Mouse (Mus musculus): Measurements from ENCODE around the gene Sbno2.

The Sbno2 gene

GRCm38 (mm10) chr10:80105460-80105859, at the start of gene Sbno2:
Gene Sbno2 (minus strand): TSS chr10:80105571.
- no peak for DNase-seq (ENCODE audit: low read depth, low spot score)

GRCm38 (mm10) chr10:80154384-80154783, 49.0 kb upstream of the Sbno2 start:
- no peak for DNase-seq (ENCODE audit: low read depth, low spot score)

- DNase-seq (ENCODE audit: low read depth, low spot score): no peak
These were observed 48.3 kb upstream of the Sbno2 start for GRCm38 (mm10) chr10:80153713-80154112.

- no peak for DNase-seq (ENCODE audit: low read depth, low spot score)
These were observed 47.5 kb upstream of the Sbno2 start for GRCm38 (mm10) chr10:80152873-80153260.

GRCm38 (mm10) chr10:80152071-80152872, 46.9 kb upstream of the Sbno2 start:
- DNase-seq (ENCODE audit: low read depth, low spot score): peak; percentile 62

- DNase-seq (ENCODE audit: low read depth, low spot score): no peak
These were observed 46.1 kb upstream of the Sbno2 start for GRCm38 (mm10) chr10:80151211-80152034.

GRCm38 (mm10) chr10:80150226-80151210, 45.1 kb upstream of the Sbno2 start:
- DNase-seq (ENCODE audit: low read depth, low spot score): no peak

GRCm38 (mm10) chr10:80149291-80150225, 44.2 kb upstream of the Sbno2 start:
- peak; percentile 97 for DNase-seq (ENCODE audit: low read depth, low spot score)

GRCm38 (mm10) chr10:80148610-80149290, 43.4 kb upstream of the Sbno2 start:
- DNase-seq (ENCODE audit: low read depth, low spot score): peak; percentile 93

- DNase-seq (ENCODE audit: low read depth, low spot score): peak; percentile 91
These were observed 42.6 kb upstream of the Sbno2 start, which contains the start of gene Midn for GRCm38 (mm10) chr10:80147719-80148601. Gene Midn (plus strand): TSS chr10:80148272.

GRCm38 (mm10) chr10:80147146-80147718, 41.9 kb upstream of the Sbno2 start:
- DNase-seq (ENCODE audit: low read depth, low spot score): no peak

- no peak for DNase-seq (ENCODE audit: low read depth, low spot score)
These were observed 41.2 kb upstream of the Sbno2 start for GRCm38 (mm10) chr10:80146568-80147011.

- no peak for DNase-seq (ENCODE audit: low read depth, low spot score)
These were observed 40.5 kb upstream of the Sbno2 start for GRCm38 (mm10) chr10:80145896-80146295.

GRCm38 (mm10) chr10:80144864-80145838, 39.8 kb upstream of the Sbno2 start:
- peak; percentile 70 for DNase-seq (ENCODE audit: low read depth, low spot score)

GRCm38 (mm10) chr10:80144159-80144558, 38.8 kb upstream of the Sbno2 start:
- no peak for DNase-seq (ENCODE audit: low read depth, low spot score)

GRCm38 (mm10) chr10:80143664-80144063, 38.3 kb upstream of the Sbno2 start:
- DNase-seq (ENCODE audit: low read depth, low spot score): no peak

- DNase-seq (ENCODE audit: low read depth, low spot score): no peak
These were observed 37.2 kb upstream of the Sbno2 start for GRCm38 (mm10) chr10:80142530-80142925.
